Mouse (Mus musculus) embryonic facial prominence, embryonic 10.5 days (tissue): ENCODE data around the gene Stx19. TPM values are rescaled to one million over a fixed set of nuclear protein-coding genes. Genes with fewer than 3 reads are reported as not detected.
A peak's percentile ranks its signal among the peaks of the same experiment; 100 is the strongest.

ENCODE experiments used
- DNase-seq: peaks from one replicate; pipeline ENCODE4 v3.0.0-alpha.2; 2017; ENCODE audit warnings: low spot score
- H3K27ac ChIP-seq: fragments of 300-500 bp; sonication (generic); replicated peaks from 2 replicates; pipeline ENCODE4 v1.5.1; 2016; ENCODE audit warnings: mild to moderate bottlenecking
- H3K27me3 ChIP-seq: fragments of 300-500 bp; sonication (generic); replicated peaks from 2 replicates; pipeline ENCODE4 v1.6.1; 2016; ENCODE audit warnings: low read depth, mild to moderate bottlenecking; ENCODE audit not compliant: poor library complexity, severe bottlenecking
- H3K36me3 ChIP-seq: fragments of 300-500 bp; sonication (generic); replicated peaks from 2 replicates; pipeline ENCODE4 v1.6.1; 2016; ENCODE audit warnings: mild to moderate bottlenecking, moderate library complexity
- H3K4me1 ChIP-seq: fragments of 300-500 bp; sonication (generic); 2 replicates; pipeline ENCODE4 v1.6.1; 2016
- H3K4me3 ChIP-seq: fragments of 300-500 bp; sonication (generic); 2 replicates; pipeline ENCODE4 v1.5.1; 2016; ENCODE audit warnings: mild to moderate bottlenecking, moderate library complexity
- H3K9me3 ChIP-seq: fragments of 300-500 bp; sonication (generic); 2 replicates; pipeline ENCODE4 v1.6.1; 2016; ENCODE audit warnings: mild to moderate bottlenecking
- WGBS: fragments of 180-500 bp; shearing (Covaris S2); methylation state at CpG from one replicate; pipeline ENCODE4 v1.1.7; 2016; 5-methylcytosine and 5-hydroxymethylcytosine counted together
- microRNA-seq: library from miRNA; unstranded; fragments of <30 nt; microRNA quantifications from one replicate; pipeline ENCODE4, GENCODE M21; 2017
- polyA plus RNA-seq: library from polyadenylated mRNA; unstranded; fragments of >200 nt; fragmentation: Nextera tagmentation; extraction: Ambion mirVana; gene quantifications from 2 replicates; pipeline ENCODE4 v1.2.1, GENCODE M21; 2016

The Stx19 gene
- polyA plus RNA-seq, 1 experiment from 2014 or later, result 0.36 TPM

DNA sequence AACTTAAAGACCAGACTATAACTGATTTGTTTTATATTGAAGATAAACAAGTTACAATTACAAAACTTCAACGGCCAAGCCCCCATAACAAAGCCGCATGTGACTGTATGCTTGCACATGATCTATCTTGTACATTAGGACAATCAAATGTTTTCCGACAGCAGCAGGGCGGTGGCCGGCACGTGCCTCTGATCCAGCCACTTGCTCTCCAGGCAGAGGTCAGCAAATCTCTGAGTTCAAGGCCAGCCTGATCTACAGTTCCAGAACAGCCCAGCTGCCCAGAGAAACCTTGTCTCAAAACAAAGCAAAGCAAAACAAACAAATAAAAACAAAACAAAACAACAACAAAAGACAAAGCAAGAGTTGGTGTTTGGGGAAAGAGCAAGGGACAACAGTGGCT, 40.9 kb downstream of the Stx19 start:
- H3K4me3 ChIP-seq, result peak overlapping the region; percentile 69; the same call in 1 of the 2 replicates
- no peak for DNase-seq

DNA sequence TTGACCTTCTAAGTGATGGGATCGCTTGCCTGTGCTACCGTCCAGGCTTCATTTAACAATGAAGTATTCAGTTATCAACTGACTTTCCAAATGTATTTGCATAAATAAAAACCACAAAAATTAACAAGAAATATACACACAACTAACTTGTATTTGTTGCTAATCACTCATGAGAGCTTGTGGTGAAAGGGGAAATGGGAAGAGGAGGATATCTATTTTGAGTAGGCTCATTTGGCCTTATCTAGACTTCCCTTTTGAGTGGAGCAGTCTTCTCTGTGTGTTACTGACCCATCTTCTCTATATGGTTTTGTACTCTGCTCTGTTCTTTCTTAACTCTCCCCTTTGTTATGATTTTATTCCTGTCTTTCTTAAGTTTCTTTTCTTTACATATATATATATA, 41.8 kb downstream of the Stx19 start:
- DNase-seq, result no peak
- H3K27me3 ChIP-seq, result no peaks in the 10 kb centered on the region
- WGBS, result 82% methylated on average over 2 of the region's 2 CpGs
- H3K4me3 ChIP-seq, result no peak overlapping the region
- H3K4me1 ChIP-seq, result peaks cover 13% of the 10 kb centered on the region
- no peaks in the 10 kb centered on the region for H3K36me3 ChIP-seq
- H3K9me3 ChIP-seq, result no peaks in the 10 kb centered on the region
- H3K27ac ChIP-seq, result no peak overlapping the region

More for the DNA sequence above, 40.9 kb downstream of the Stx19 start:
- Histone ChIP-seq H3K27ac (no peak overlapping the region), H3K27me3 (no peaks in the 10 kb centered on the region), H3K9me3 (no peaks in the 10 kb centered on the region), H3K4me1 (peaks cover 13% of the 10 kb centered on the region), H3K36me3 (no peaks in the 10 kb centered on the region)
- WGBS, result 81% methylated on average over 6 of the region's 6 CpGs

DNA sequence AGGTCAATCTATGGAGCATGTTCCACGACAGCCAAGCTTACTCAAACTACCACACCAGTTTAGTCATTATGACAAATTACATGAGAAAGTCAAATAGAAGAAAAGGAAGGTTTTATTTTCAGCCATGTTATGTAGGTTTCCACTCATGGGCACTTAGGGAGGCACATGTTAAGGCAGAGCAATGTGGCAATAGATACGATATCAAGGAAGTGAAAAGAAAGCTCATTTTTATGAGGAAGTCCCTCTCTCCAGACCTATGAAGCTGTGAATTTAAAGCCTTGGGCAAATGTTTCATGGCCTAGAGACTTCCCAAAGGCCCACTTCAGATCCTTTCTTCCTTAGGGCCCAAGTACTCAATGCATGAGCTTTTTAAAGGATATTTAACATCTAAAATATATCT, 43.0 kb downstream of the Stx19 start:
- H3K4me3 ChIP-seq, result no peak overlapping the region
- peaks cover 13% of the 10 kb centered on the region for H3K4me1 ChIP-seq
- H3K36me3 ChIP-seq, result no peaks in the 10 kb centered on the region
- no peak for DNase-seq
- 91% methylated on average over 2 of the region's 2 CpGs for WGBS
- no peak overlapping the region for H3K27ac ChIP-seq
- no peaks in the 10 kb centered on the region for H3K9me3 ChIP-seq
- H3K27me3 ChIP-seq, result no peaks in the 10 kb centered on the region

DNA sequence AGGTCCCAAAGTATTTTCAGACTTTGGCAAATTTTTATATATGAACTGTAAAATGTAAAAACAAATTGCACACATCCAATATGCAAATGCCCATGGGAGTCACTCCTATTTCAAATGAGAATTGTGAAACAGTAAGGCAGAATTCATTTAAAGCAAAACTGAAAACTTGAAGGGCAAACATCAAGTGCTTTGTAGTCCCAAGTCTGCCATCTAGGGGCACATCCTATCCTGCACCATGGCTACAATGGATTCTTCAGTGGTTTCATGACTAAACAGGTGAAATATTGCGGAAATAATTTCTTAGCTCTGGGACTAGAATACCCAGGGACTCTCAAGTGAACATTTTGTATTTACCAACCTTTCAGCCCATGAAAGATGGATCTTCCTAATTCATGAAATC, 43.5 kb downstream of the Stx19 start:
- Histone ChIP-seq H3K27ac (no peak overlapping the region), H3K4me1 (peaks cover 13% of the 10 kb centered on the region), H3K27me3 (no peaks in the 10 kb centered on the region), H3K36me3 (no peaks in the 10 kb centered on the region), H3K4me3 (no peak overlapping the region), H3K9me3 (no peaks in the 10 kb centered on the region)
- WGBS, result 92% methylated on average over 1 of the region's 1 CpGs
- no peak for DNase-seq

DNA sequence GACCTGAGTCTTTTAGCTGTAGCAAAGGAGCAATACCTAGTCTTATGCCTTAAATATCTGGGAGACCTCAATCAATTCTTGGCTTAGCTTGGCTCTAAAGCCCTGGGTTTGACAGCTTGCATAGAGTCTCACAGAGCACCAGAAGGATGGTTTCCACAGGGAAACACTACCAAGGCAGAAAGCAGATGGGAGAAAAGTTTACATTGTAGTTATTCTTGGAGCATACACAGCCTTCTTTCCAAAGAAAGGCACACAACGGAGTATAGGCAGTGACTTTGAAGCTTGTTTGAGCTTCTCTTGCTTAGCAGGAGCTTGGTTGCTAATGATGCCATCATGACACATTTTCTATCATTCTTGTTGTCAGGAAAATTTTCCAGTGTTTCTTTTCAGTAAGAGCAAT, 45.7 kb downstream of the Stx19 start:
- 97% methylated on average over 1 of the region's 1 CpGs for WGBS

DNA sequence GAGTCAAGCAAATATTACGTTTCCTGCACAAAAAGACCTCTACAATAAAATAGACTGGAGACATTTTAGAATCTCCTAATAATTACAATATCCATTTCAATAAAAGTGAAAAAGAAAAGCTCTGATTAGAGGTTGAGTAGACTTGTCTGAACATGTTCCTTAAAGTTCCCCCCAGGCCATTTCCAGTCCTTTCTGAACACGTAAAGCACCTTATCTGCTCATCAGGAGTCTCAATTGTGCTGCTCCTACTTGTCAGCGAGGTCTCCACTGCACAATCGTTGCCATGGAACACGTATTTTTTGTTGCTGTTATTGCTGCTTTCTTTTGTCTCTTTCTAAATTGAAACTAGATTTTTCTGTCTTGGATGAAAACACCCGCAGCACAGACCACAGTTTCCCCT, 47.0 kb downstream of the Stx19 start:
- DNase-seq, result no peak
- H3K27me3 ChIP-seq, result no peaks in the 10 kb centered on the region
- 71% methylated on average over 6 of the region's 6 CpGs for WGBS
- H3K27ac ChIP-seq, result no peak overlapping the region
- H3K4me3 ChIP-seq, result no peak overlapping the region
- no peaks in the 10 kb centered on the region for H3K9me3 ChIP-seq
- H3K4me1 ChIP-seq, result no peaks in the 10 kb centered on the region
- H3K36me3 ChIP-seq, result no peaks in the 10 kb centered on the region

More for the DNA sequence above, 45.7 kb downstream of the Stx19 start:
- Histone ChIP-seq H3K4me1 (0 out of 2 replicates have a peak, but pooled peaks cover 5% of the 10 kb centered on the region), H3K36me3 (no peaks in the 10 kb centered on the region), H3K4me3 (no peak overlapping the region), H3K9me3 (no peaks in the 10 kb centered on the region), H3K27me3 (no peaks in the 10 kb centered on the region), H3K27ac (no peak overlapping the region)
- no peak for DNase-seq

DNA sequence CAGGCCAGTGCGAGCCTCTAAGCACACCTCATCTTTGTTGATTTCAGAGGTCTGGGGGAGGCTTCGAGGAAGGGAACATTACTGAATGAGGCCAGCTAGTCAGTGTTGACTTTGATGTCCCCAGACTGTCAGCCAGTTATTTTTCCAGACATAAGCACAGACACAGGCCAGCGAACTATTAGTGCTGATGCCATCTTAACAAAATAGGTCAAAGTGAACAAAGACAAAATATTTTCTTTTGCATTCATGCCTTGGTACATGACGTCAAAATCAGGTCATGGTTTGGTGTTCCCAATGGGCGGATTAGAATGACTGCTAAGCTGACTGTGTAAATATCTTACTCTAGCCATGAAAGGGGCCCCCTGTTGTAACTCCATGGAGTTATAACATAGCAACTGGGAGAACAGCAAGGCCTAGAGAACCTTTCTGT, 58.2 kb downstream of the Stx19 start:
- no peak overlapping the region for H3K27ac ChIP-seq
- 72% methylated on average over 5 of the region's 5 CpGs for WGBS

DNA sequence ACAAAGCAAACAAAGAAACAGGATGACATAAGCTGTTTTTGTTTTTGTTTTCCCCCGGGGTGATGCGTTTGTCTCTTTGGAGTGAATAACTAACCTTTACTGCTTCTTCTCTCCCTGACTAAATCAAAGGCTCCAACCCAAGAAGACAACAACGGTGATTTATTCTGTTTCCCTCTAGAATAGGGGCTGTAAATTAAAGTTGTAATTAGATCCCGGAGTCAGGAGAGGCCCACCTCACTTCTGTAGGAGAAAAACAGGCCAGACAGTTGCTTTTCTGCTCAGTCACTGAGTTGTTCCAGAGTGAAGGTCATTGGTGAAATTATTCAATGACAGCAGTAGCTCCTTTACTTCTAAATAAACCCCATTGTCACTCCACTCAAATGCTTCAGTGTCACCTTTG, 58.7 kb downstream of the Stx19 start:
- Histone ChIP-seq H3K36me3 (no peaks in the 10 kb centered on the region), H3K4me3 (no peak overlapping the region), H3K27ac (no peak overlapping the region), H3K27me3 (no peaks in the 10 kb centered on the region), H3K9me3 (no peaks in the 10 kb centered on the region; the same call in 1 of the 2 replicates), H3K4me1 (peaks cover 6% of the 10 kb centered on the region; the same call in 1 of the 2 replicates)
- DNase-seq, result no peak
- WGBS, result 67% methylated on average over 4 of the region's 4 CpGs

More for the DNA sequence above, 58.2 kb downstream of the Stx19 start:
- Histone ChIP-seq H3K9me3 (no peaks in the 10 kb centered on the region; the same call in 1 of the 2 replicates), H3K4me3 (no peak overlapping the region), H3K36me3 (no peaks in the 10 kb centered on the region), H3K4me1 (peaks cover 6% of the 10 kb centered on the region; the same call in 1 of the 2 replicates), H3K27me3 (no peaks in the 10 kb centered on the region)
- no peak for DNase-seq

Small RNA genes within 50 kb of the gene (microRNA-seq; reads per million reads assigned to microRNA genes)
- not detected for gene Gm25986

Other genes with a start within 250 kb of the Stx19 start
- 6.1 and 7.4 TPM in 2 replicates for gene Nsun3, start 27.9 kb upstream of the Stx19 start, polyA plus RNA-seq
- gene Arl13b, start 32.4 kb downstream of the Stx19 start, polyA plus RNA-seq, result 18.3 and 19.6 TPM in 2 replicates
- gene Pros1, start 39.6 kb downstream of the Stx19 start, polyA plus RNA-seq, result 16.9 and 18.0 TPM in 2 replicates